Mouse (Mus musculus): ENCODE measurements at regions not wholly inside any gene's neighbourhood (a gene's known extent, or its start where the extent isn't known, plus 50 kb on each side); places are given as distances from the start of the nearest gene placed in this dataset.

DNA sequence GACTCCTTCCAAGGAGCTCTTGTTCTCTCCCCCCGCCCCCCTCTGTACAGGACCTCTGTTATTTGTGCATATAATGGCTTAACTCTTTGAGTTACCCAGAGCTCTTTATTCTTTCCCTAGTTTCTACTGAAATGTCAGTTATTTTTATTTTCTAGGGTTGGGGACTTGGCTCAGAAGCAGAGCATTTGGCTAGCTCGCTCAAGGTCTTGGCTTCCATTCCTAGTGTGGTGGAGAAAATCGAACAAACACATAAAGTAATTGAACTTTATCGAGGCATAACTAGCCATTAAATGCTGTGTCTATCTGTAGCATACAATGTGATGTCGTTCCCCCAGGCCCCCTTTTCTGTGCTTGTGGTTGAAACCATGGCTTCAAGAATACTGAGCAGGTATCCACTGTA is 716.5 kb upstream of the Car8 start:
- Histone ChIP-seq H3K4me2 (replicated peaks; ENCODE audit: low read depth) (no peak overlapping the region), H3K27me3 (ENCODE audit: control insufficient read depth, insufficient read depth, low read length) (no peaks in the 10 kb centered on the region), H3K9ac (ENCODE audit: low read length) (no peak overlapping the region), H3K4me1 (replicated peaks; ENCODE audit: control insufficient read depth, insufficient read depth) (0 out of 2 replicates have a peak, but pooled peaks cover 4% of the 10 kb centered on the region), H3K36me3 (ENCODE audit: control insufficient read depth, insufficient read depth, low read length) (no peaks in the 10 kb centered on the region), H3K27ac (replicated peaks) (no peak overlapping the region), H3K9me3 (ENCODE audit: control insufficient read depth, low read length) (no peaks in the 10 kb centered on the region), H3K4me3 (ENCODE audit: low read depth, low read length) (no peak overlapping the region)
- ATAC-seq (ENCODE audit: low FRiP score, low TSS enrichment) (no peak), DNase-seq (ENCODE audit: low spot score) (no peak)
- TF ChIP-seq EP300 (optimal IDR thresholded peaks at IDR 0.05), result no peak
- no peak for TF ChIP-seq CTCF (IDR thresholded peaks at IDR 0.05; ENCODE audit: low read depth)
- WGBS, result 80% methylated on average over 5 of the region's 5 CpGs

DNA sequence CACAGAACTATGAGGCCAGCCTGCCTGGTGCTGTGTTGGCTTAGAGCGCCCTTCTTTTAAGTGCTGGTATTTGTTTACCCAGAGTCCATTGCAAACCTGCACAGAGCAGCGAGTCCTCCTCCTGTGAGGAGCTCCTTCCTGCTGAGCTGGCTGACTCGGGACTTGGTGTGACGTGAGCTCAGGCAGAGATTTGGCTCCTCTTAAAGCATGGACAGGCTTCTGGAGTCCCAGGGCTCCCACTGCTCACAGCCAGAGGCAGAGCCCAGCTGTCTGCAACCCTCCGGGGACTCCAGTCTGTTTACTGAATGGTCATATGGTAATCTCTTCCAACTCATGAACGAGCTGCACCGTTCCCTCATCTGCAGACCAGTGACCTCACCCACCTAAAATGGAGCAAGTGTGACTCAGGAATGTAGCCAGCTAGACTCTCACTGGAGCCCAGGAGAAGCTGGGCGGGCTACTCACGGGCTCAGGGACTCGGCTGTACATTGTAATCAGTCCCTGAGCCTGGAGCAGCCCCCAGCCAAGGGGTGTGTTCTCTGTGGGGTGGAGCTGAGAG is 715.6 kb upstream of the Car8 start:
- TF ChIP-seq EP300 (optimal IDR thresholded peaks at IDR 0.05) (no peak), CTCF (IDR thresholded peaks at IDR 0.05; ENCODE audit: low read depth) (no peak)
- DNase-seq (ENCODE audit: low spot score), result peak; percentile 74

DNA sequence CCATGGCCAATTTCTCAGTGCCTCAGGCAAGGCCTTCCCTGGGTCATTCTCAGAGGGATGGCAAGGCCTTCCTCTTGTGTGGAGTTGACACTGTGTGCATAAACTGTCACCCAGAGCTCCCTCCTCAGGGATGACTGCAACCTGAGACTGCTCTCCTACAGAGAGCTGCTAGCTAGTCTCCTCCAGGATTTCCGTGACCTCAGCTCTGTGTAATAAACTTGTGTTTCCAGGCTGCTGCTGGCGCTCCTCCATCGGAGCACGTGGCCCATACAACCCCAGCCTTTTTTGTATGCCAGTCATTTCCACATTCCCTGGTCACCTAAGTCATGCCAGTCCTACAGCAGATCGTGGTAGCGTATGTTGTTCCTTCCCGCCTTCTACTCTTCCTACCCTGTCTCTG is 714.3 kb upstream of the Car8 start:
- ATAC-seq (ENCODE audit: low FRiP score, low TSS enrichment) (no peak), DNase-seq (ENCODE audit: low spot score) (no peak)
- Histone ChIP-seq H3K9me3 (ENCODE audit: control insufficient read depth, low read length) (no peaks in the 10 kb centered on the region), H3K36me3 (ENCODE audit: control insufficient read depth, insufficient read depth, low read length) (no peaks in the 10 kb centered on the region), H3K4me2 (replicated peaks; ENCODE audit: low read depth) (no peak overlapping the region), H3K27me3 (ENCODE audit: control insufficient read depth, insufficient read depth, low read length) (no peaks in the 10 kb centered on the region), H3K27ac (replicated peaks) (no peak overlapping the region), H3K4me3 (ENCODE audit: low read depth, low read length) (no peak overlapping the region), H3K9ac (ENCODE audit: low read length) (no peak overlapping the region), H3K4me1 (replicated peaks; ENCODE audit: control insufficient read depth, insufficient read depth) (0 out of 2 replicates have a peak, but pooled peaks cover 4% of the 10 kb centered on the region)
- TF ChIP-seq EP300 (optimal IDR thresholded peaks at IDR 0.05), result no peak
- no peak for TF ChIP-seq CTCF (IDR thresholded peaks at IDR 0.05; ENCODE audit: low read depth)
- WGBS, result 89% methylated on average over 7 of the region's 7 CpGs

More for the DNA sequence above, 715.6 kb upstream of the Car8 start:
- 0 out of 2 replicates have a peak, but pooled peaks cover 4% of the 10 kb centered on the region for H3K4me1 ChIP-seq (replicated peaks; ENCODE audit: control insufficient read depth, insufficient read depth)
- no peak overlapping the region for H3K4me3 ChIP-seq (ENCODE audit: low read depth, low read length)
- H3K4me2 ChIP-seq (replicated peaks; ENCODE audit: low read depth), result peak overlapping the region; percentile 42
- WGBS, result 4% methylated on average over 10 of the region's 10 CpGs
- no peaks in the 10 kb centered on the region for H3K9me3 ChIP-seq (ENCODE audit: control insufficient read depth, low read length)
- ATAC-seq (ENCODE audit: low FRiP score, low TSS enrichment), result peak; percentile 95
- no peaks in the 10 kb centered on the region for H3K27me3 ChIP-seq (ENCODE audit: control insufficient read depth, insufficient read depth, low read length)
- no peaks in the 10 kb centered on the region for H3K36me3 ChIP-seq (ENCODE audit: control insufficient read depth, insufficient read depth, low read length)
- peak overlapping the region; percentile 79 for H3K27ac ChIP-seq (replicated peaks)
- 0 out of 2 replicates have a peak overlapping the region, but pooled peaks have one; percentile 23 for H3K9ac ChIP-seq (ENCODE audit: low read length)

GRCm38 (mm10) chr4:8949951-8950350 is 711.1 kb upstream of the Car8 start:
- H3K4me1 ChIP-seq (replicated peaks; ENCODE audit: control insufficient read depth, insufficient read depth), result 0 out of 2 replicates have a peak, but pooled peaks cover 4% of the 10 kb centered on the region
- peak; percentile 45 for DNase-seq (ENCODE audit: low spot score)
- no peak overlapping the region for H3K9ac ChIP-seq (ENCODE audit: low read length)
- WGBS, result 45% methylated on average over 4 of the region's 4 CpGs
- no peak for ATAC-seq (ENCODE audit: low FRiP score, low TSS enrichment)
- H3K27ac ChIP-seq (replicated peaks), result no peak overlapping the region
- no peaks in the 10 kb centered on the region for H3K36me3 ChIP-seq (ENCODE audit: control insufficient read depth, insufficient read depth, low read length)
- H3K4me3 ChIP-seq (ENCODE audit: low read depth, low read length), result no peak overlapping the region
- H3K27me3 ChIP-seq (ENCODE audit: control insufficient read depth, insufficient read depth, low read length), result no peaks in the 10 kb centered on the region
- TF ChIP-seq EP300 (optimal IDR thresholded peaks at IDR 0.05) (no peak), CTCF (IDR thresholded peaks at IDR 0.05; ENCODE audit: low read depth) (no peak)
- no peak overlapping the region for H3K4me2 ChIP-seq (replicated peaks; ENCODE audit: low read depth)
- no peaks in the 10 kb centered on the region for H3K9me3 ChIP-seq (ENCODE audit: control insufficient read depth, low read length)

DNA sequence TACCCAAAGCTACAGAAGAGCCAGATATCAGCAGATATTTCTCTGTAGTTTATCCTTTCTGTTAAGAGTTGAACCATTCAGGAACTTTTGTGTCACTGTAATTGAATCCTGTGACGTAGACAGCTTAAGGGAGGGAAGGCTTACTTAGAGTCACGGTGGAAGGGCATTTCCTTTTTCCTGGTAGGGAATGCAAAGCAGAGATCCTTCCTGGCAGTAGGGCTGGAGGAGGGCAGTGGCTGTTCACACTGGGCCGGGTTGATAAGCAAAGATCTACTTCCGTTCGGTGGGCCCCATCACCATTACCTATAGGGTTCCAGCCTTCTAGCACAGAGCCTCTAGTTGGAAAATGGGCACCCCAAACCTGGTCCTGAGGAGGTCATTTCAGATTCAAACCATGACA is 710.7 kb upstream of the Car8 start:
- H3K36me3 ChIP-seq (ENCODE audit: control insufficient read depth, insufficient read depth, low read length), result no peaks in the 10 kb centered on the region
- H3K4me2 ChIP-seq (replicated peaks; ENCODE audit: low read depth), result no peak overlapping the region
- 0 out of 2 replicates have a peak, but pooled peaks cover under 1% of the 10 kb centered on the region for H3K4me1 ChIP-seq (replicated peaks; ENCODE audit: control insufficient read depth, insufficient read depth)
- TF ChIP-seq EP300 (optimal IDR thresholded peaks at IDR 0.05), result no peak
- no peak for TF ChIP-seq CTCF (IDR thresholded peaks at IDR 0.05; ENCODE audit: low read depth)
- ATAC-seq (ENCODE audit: low FRiP score, low TSS enrichment) (peak; percentile 57), DNase-seq (ENCODE audit: low spot score) (peak; percentile 42)
- H3K9ac ChIP-seq (ENCODE audit: low read length), result no peak overlapping the region
- no peak overlapping the region for H3K4me3 ChIP-seq (ENCODE audit: low read depth, low read length)
- H3K27ac ChIP-seq (replicated peaks), result no peak overlapping the region
- 42% methylated on average over 5 of the region's 5 CpGs for WGBS
- H3K9me3 ChIP-seq (ENCODE audit: control insufficient read depth, low read length), result no peaks in the 10 kb centered on the region
- H3K27me3 ChIP-seq (ENCODE audit: control insufficient read depth, insufficient read depth, low read length), result no peaks in the 10 kb centered on the region

- no peak overlapping the region for H3K27ac ChIP-seq (replicated peaks)
- DNase-seq (ENCODE audit: low spot score) (no peak), ATAC-seq (ENCODE audit: low FRiP score, low TSS enrichment) (no peak)
- H3K9me3 ChIP-seq (ENCODE audit: control insufficient read depth, low read length), result no peaks in the 10 kb centered on the region
- no peaks in the 10 kb centered on the region for H3K4me1 ChIP-seq (replicated peaks; ENCODE audit: control insufficient read depth, insufficient read depth)
- H3K9ac ChIP-seq (ENCODE audit: low read length), result no peak overlapping the region
- H3K27me3 ChIP-seq (ENCODE audit: control insufficient read depth, insufficient read depth, low read length), result no peaks in the 10 kb centered on the region
- H3K36me3 ChIP-seq (ENCODE audit: control insufficient read depth, insufficient read depth, low read length), result no peaks in the 10 kb centered on the region
- TF ChIP-seq EP300 (optimal IDR thresholded peaks at IDR 0.05) (no peak), CTCF (IDR thresholded peaks at IDR 0.05; ENCODE audit: low read depth) (no peak)
- no peak overlapping the region for H3K4me2 ChIP-seq (replicated peaks; ENCODE audit: low read depth)
- no peak overlapping the region for H3K4me3 ChIP-seq (ENCODE audit: low read depth, low read length)
- 93% methylated on average over 10 of the region's 10 CpGs for WGBS
These were observed 706.3 kb upstream of the Car8 start for GRCm38 (mm10) chr4:8945116-8945515.

Measured in stomach, postnatal 0 days (tissue).